Mouse (Mus musculus): Measurements from ENCODE around the gene Mrpl45. TPM values are rescaled to one million over a fixed set of nuclear protein-coding genes. Genes with fewer than 3 reads are reported as not detected.

The Mrpl45 gene
- polyA plus RNA-seq, 1 experiment from 2014 or later = 21.2 TPM

GRCm38 (mm10) chr11:97287643-97288042 is 27.9 kb upstream of the Mrpl45 start:
- no peak overlapping the region for H3K27ac ChIP-seq (ENCODE audit: low read length)
- H3K36me3 ChIP-seq (ENCODE audit: control insufficient read depth, insufficient read depth) = no peaks in the 10 kb centered on the region
- ATAC-seq (ENCODE audit: low read depth) = no peak
- no peak overlapping the region for H3K4me2 ChIP-seq (ENCODE audit: low read depth, low read length)
- H3K9ac ChIP-seq (ENCODE audit: low read depth, low read length) = no peak overlapping the region
- H3K9me3 ChIP-seq (replicated peaks; ENCODE audit: control insufficient read depth, low read length) = no peaks in the 10 kb centered on the region
- no peak overlapping the region for H3K4me3 ChIP-seq (ENCODE audit: low read depth, low read length)
- no peaks in the 10 kb centered on the region for H3K27me3 ChIP-seq (ENCODE audit: control insufficient read depth, insufficient read depth, low read depth, low read length)
- H3K4me1 ChIP-seq (ENCODE audit: control insufficient read depth, low read depth, low read length) = no peaks in the 10 kb centered on the region

- Histone ChIP-seq H3K27me3 (ENCODE audit: control insufficient read depth, insufficient read depth, low read depth, low read length) (no peaks in the 10 kb centered on the region), H3K27ac (ENCODE audit: low read length) (no peak overlapping the region), H3K9me3 (replicated peaks; ENCODE audit: control insufficient read depth, low read length) (no peaks in the 10 kb centered on the region), H3K4me3 (ENCODE audit: low read depth, low read length) (no peak overlapping the region), H3K36me3 (ENCODE audit: control insufficient read depth, insufficient read depth) (no peaks in the 10 kb centered on the region), H3K4me1 (ENCODE audit: control insufficient read depth, low read depth, low read length) (no peaks in the 10 kb centered on the region), H3K9ac (ENCODE audit: low read depth, low read length) (no peak overlapping the region), H3K4me2 (ENCODE audit: low read depth, low read length) (no peak overlapping the region)
- ATAC-seq (ENCODE audit: low read depth) = no peak
- WGBS (ENCODE audit: insufficient replicate concordance) = 50% methylated on average over 12 of the region's 12 CpGs
Measured at GRCm38 (mm10) chr11:97289276-97290230, 26.0 kb upstream of the Mrpl45 start.

- no peak overlapping the region for H3K4me2 ChIP-seq (ENCODE audit: low read depth, low read length)
- 76% methylated on average over 1 of the region's 1 CpGs for WGBS (ENCODE audit: insufficient replicate concordance)
- no peak overlapping the region for H3K4me3 ChIP-seq (ENCODE audit: low read depth, low read length)
- no peaks in the 10 kb centered on the region for H3K27me3 ChIP-seq (ENCODE audit: control insufficient read depth, insufficient read depth, low read depth, low read length)
- no peaks in the 10 kb centered on the region for H3K9me3 ChIP-seq (replicated peaks; ENCODE audit: control insufficient read depth, low read length)
- no peaks in the 10 kb centered on the region for H3K4me1 ChIP-seq (ENCODE audit: control insufficient read depth, low read depth, low read length)
- no peaks in the 10 kb centered on the region for H3K36me3 ChIP-seq (ENCODE audit: control insufficient read depth, insufficient read depth)
- no peak overlapping the region for H3K9ac ChIP-seq (ENCODE audit: low read depth, low read length)
- ATAC-seq (ENCODE audit: low read depth) = no peak
- no peak overlapping the region for H3K27ac ChIP-seq (ENCODE audit: low read length)
Measured at GRCm38 (mm10) chr11:97292731-97293130, 22.8 kb upstream of the Mrpl45 start.

GRCm38 (mm10) chr11:97296542-97296941 is 19.0 kb upstream of the Mrpl45 start:
- no peak overlapping the region for H3K27ac ChIP-seq (ENCODE audit: low read length)
- H3K27me3 ChIP-seq (ENCODE audit: control insufficient read depth, insufficient read depth, low read depth, low read length) = no peaks in the 10 kb centered on the region
- no peaks in the 10 kb centered on the region for H3K4me1 ChIP-seq (ENCODE audit: control insufficient read depth, low read depth, low read length)
- no peak for ATAC-seq (ENCODE audit: low read depth)
- no peaks in the 10 kb centered on the region for H3K9me3 ChIP-seq (replicated peaks; ENCODE audit: control insufficient read depth, low read length)
- H3K4me3 ChIP-seq (ENCODE audit: low read depth, low read length) = no peak overlapping the region
- H3K4me2 ChIP-seq (ENCODE audit: low read depth, low read length) = no peak overlapping the region
- H3K36me3 ChIP-seq (ENCODE audit: control insufficient read depth, insufficient read depth) = no peaks in the 10 kb centered on the region
- H3K9ac ChIP-seq (ENCODE audit: low read depth, low read length) = no peak overlapping the region
- 69% methylated on average over 3 of the region's 4 CpGs for WGBS (ENCODE audit: insufficient replicate concordance)

GRCm38 (mm10) chr11:97299939-97300338 is 15.6 kb upstream of the Mrpl45 start:
- Histone ChIP-seq H3K4me1 (ENCODE audit: control insufficient read depth, low read depth, low read length) (no peaks in the 10 kb centered on the region), H3K4me2 (ENCODE audit: low read depth, low read length) (no peak overlapping the region), H3K9me3 (replicated peaks; ENCODE audit: control insufficient read depth, low read length) (no peaks in the 10 kb centered on the region), H3K27me3 (ENCODE audit: control insufficient read depth, insufficient read depth, low read depth, low read length) (no peaks in the 10 kb centered on the region), H3K4me3 (ENCODE audit: low read depth, low read length) (no peak overlapping the region), H3K36me3 (ENCODE audit: control insufficient read depth, insufficient read depth) (no peaks in the 10 kb centered on the region), H3K27ac (ENCODE audit: low read length) (no peak overlapping the region), H3K9ac (ENCODE audit: low read depth, low read length) (no peak overlapping the region)
- 80% methylated on average over 2 of the region's 2 CpGs for WGBS (ENCODE audit: insufficient replicate concordance)
- ATAC-seq (ENCODE audit: low read depth) = no peak

GRCm38 (mm10) chr11:97301406-97301805 is 14.1 kb upstream of the Mrpl45 start:
- WGBS (ENCODE audit: insufficient replicate concordance) = 68% methylated on average over 16 of the region's 16 CpGs

GRCm38 (mm10) chr11:97302231-97302781 is 13.2 kb upstream of the Mrpl45 start:
- no peaks in the 10 kb centered on the region for H3K9me3 ChIP-seq (replicated peaks; ENCODE audit: control insufficient read depth, low read length)
- H3K4me3 ChIP-seq (ENCODE audit: low read depth, low read length) = no peak overlapping the region
- H3K27me3 ChIP-seq (ENCODE audit: control insufficient read depth, insufficient read depth, low read depth, low read length) = no peaks in the 10 kb centered on the region
- H3K27ac ChIP-seq (ENCODE audit: low read length) = no peak overlapping the region
- H3K4me2 ChIP-seq (ENCODE audit: low read depth, low read length) = no peak overlapping the region
- no peaks in the 10 kb centered on the region for H3K4me1 ChIP-seq (ENCODE audit: control insufficient read depth, low read depth, low read length)
- ATAC-seq (ENCODE audit: low read depth) = no peak
- H3K9ac ChIP-seq (ENCODE audit: low read depth, low read length) = no peak overlapping the region
- no peaks in the 10 kb centered on the region for H3K36me3 ChIP-seq (ENCODE audit: control insufficient read depth, insufficient read depth)
- 46% methylated on average over 7 of the region's 7 CpGs for WGBS (ENCODE audit: insufficient replicate concordance)

More at GRCm38 (mm10) chr11:97301406-97301805, 14.1 kb upstream of the Mrpl45 start:
- Histone ChIP-seq H3K4me3 (ENCODE audit: low read depth, low read length) (no peak overlapping the region), H3K27ac (ENCODE audit: low read length) (no peak overlapping the region), H3K36me3 (ENCODE audit: control insufficient read depth, insufficient read depth) (no peaks in the 10 kb centered on the region), H3K27me3 (ENCODE audit: control insufficient read depth, insufficient read depth, low read depth, low read length) (no peaks in the 10 kb centered on the region), H3K4me2 (ENCODE audit: low read depth, low read length) (no peak overlapping the region), H3K4me1 (ENCODE audit: control insufficient read depth, low read depth, low read length) (no peaks in the 10 kb centered on the region), H3K9me3 (replicated peaks; ENCODE audit: control insufficient read depth, low read length) (no peaks in the 10 kb centered on the region), H3K9ac (ENCODE audit: low read depth, low read length) (no peak overlapping the region)
- no peak for ATAC-seq (ENCODE audit: low read depth)

- peaks cover 4% of the 10 kb centered on the region for H3K27me3 ChIP-seq (ENCODE audit: control insufficient read depth, insufficient read depth, low read depth, low read length)
- no peaks in the 10 kb centered on the region for H3K36me3 ChIP-seq (ENCODE audit: control insufficient read depth, insufficient read depth)
- H3K27ac ChIP-seq (ENCODE audit: low read length) = no peak overlapping the region
- ATAC-seq (ENCODE audit: low read depth) = no peak
- no peaks in the 10 kb centered on the region for H3K9me3 ChIP-seq (replicated peaks; ENCODE audit: control insufficient read depth, low read length)
- no peak overlapping the region for H3K9ac ChIP-seq (ENCODE audit: low read depth, low read length)
- H3K4me1 ChIP-seq (ENCODE audit: control insufficient read depth, low read depth, low read length) = peaks cover 5% of the 10 kb centered on the region
- H3K4me2 ChIP-seq (ENCODE audit: low read depth, low read length) = no peak overlapping the region
- 69% methylated on average over 5 of the region's 5 CpGs for WGBS (ENCODE audit: insufficient replicate concordance)
- no peak overlapping the region for H3K4me3 ChIP-seq (ENCODE audit: low read depth, low read length)
Measured at GRCm38 (mm10) chr11:97304631-97305030, 10.9 kb upstream of the Mrpl45 start.
